Mouse (Mus musculus) kidney, embryonic 15.5 days (tissue): Measurements from ENCODE around the gene Zfp36. TPM values are rescaled to one million over a fixed set of nuclear protein-coding genes. Genes with fewer than 3 reads are reported as not detected.

Experiments used
- ATAC-seq: fragments of 200-750 bp; cut with Nextera tagmentation; replicated peaks from 2 replicates; pipeline ENCODE4 v1.8.0; 2017; ENCODE audit warnings: moderate TSS enrichment; ENCODE audit not compliant: low FRiP score
- H3K27ac ChIP-seq: fragments of 300-500 bp; sonication (generic); 2 replicates; pipeline ENCODE4 v1.5.1; 2015; ENCODE audit warnings: mild to moderate bottlenecking, inconsistent platforms
- H3K27me3 ChIP-seq: fragments of 300-500 bp; sonication (generic); 2 replicates; pipeline ENCODE4 v1.6.1; 2015; ENCODE audit warnings: inconsistent platforms
- H3K36me3 ChIP-seq: fragments of 300-500 bp; sonication (generic); 2 replicates; pipeline ENCODE4 v1.6.1; 2015; ENCODE audit warnings: inconsistent platforms
- H3K4me1 ChIP-seq: fragments of 300-500 bp; sonication (generic); 2 replicates; pipeline ENCODE4 v1.6.1; 2015; ENCODE audit warnings: inconsistent platforms
- H3K4me2 ChIP-seq: fragments of 300-500 bp; sonication (generic); 2 replicates; pipeline ENCODE4 v1.6.1; 2015; ENCODE audit warnings: moderate library complexity, mild to moderate bottlenecking, inconsistent platforms
- H3K4me3 ChIP-seq: fragments of 300-500 bp; sonication (generic); replicated peaks from 2 replicates; pipeline ENCODE4 v1.5.1; 2015; ENCODE audit warnings: mild to moderate bottlenecking, inconsistent platforms
- H3K9ac ChIP-seq: fragments of 300-500 bp; sonication (generic); 2 replicates; pipeline ENCODE4 v1.6.1; 2015; ENCODE audit warnings: mild to moderate bottlenecking, inconsistent platforms
- H3K9me3 ChIP-seq: fragments of 300-500 bp; sonication (generic); replicated peaks from 2 replicates; pipeline ENCODE4 v1.6.1; 2016; ENCODE audit warnings: inconsistent platforms
- WGBS: fragments of 180-500 bp; shearing (Covaris S2); methylation state at CpG from one replicate; pipeline ENCODE4 v1.1.7; 2015; ENCODE audit warnings: mixed read lengths; 5-methylcytosine and 5-hydroxymethylcytosine counted together
- polyA plus RNA-seq: library from polyadenylated mRNA; unstranded; fragments of >200 nt; fragmentation: Nextera tagmentation; extraction: Ambion mirVana; gene quantifications from 2 replicates; pipeline ENCODE4 v1.2.1, GENCODE M21; 2015

Zfp36 gene
- polyA plus RNA-seq: 16.2 TPM in 2 replicates

DNA sequence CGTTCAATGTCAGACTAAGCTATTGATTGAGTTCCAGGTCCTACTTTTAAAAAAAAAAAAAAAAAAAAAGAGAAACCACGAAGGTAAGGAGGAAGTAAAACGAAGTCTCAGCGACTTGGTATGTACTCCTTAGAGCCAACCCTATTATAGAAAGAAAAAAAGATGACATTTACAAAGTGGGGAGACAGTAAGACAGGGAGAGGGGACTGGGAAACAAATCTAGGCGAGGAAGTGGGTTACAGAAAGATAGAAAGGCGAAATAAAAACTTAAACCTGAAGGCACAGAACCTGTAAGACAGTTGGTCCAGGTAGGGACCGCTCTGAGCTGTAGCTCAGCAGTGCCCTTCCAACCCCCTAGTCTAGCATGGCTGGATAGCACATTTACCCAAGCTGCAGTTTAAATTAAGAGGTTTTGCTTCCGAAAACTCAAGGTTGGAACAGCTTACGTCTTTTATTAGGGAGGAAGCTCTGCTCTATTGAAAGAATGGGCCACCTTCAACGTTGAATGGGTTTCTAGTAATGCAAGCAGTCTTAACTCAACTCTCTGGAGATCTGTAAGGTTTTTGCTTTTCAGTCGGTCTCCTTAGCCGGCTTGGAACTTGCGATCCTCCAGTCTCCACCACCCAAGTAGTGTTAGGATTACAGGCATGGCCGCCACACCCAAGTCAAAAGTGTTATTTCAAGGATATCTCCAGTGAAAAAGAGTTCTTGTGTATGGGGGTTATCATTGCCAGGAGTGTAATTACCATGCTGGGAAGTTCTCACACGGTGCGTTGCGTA lies at the start of gene Zfp36:
Gene Zfp36, minus strand, starts transcription at position 17 of the 780 bp plus-strand sequence.
- peaks cover 9% of the 10 kb centered on the region; the same call in 1 of the 2 replicates for H3K36me3 ChIP-seq
- H3K27me3 ChIP-seq: no peaks in the 10 kb centered on the region
- H3K4me1 ChIP-seq: peaks cover 77% of the 10 kb centered on the region
- peak within 1 kb of the TSS; percentile 88 for H3K4me2 ChIP-seq
- peak within 1 kb of the TSS; percentile 75 for H3K4me3 ChIP-seq
- peak within 1 kb of the TSS; percentile 100 for H3K27ac ChIP-seq
- H3K9ac ChIP-seq: peak within 1 kb of the TSS; percentile 89
- no peak for ATAC-seq
- WGBS: 54% methylated on average over 17 of the region's 17 CpGs
- no peaks in the 10 kb centered on the region for H3K9me3 ChIP-seq

DNA sequence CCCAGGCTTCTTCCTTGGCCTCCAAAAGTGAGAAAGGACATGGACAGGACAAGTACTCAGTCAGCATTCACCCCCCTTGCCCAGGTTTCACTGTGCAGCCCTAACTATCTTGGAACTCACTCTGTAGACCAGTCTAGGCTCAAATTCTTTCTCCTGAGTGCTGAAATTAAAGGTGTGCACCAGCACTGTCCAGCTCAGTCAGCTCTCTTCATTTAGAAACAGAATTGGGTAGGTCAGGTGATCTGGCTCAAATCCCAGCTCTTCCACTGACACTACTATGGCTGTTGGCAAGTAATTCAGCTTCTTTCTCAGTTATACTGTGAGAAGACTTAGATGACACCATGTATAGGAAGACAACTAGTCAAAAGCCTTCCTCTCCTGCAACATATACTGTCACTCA lies 47.7 kb upstream of the Zfp36 start:
- Histone ChIP-seq H3K27me3 (no peaks in the 10 kb centered on the region), H3K36me3 (peaks cover 54% of the 10 kb centered on the region), H3K9me3 (no peaks in the 10 kb centered on the region), H3K4me1 (peaks cover 5% of the 10 kb centered on the region; the same call in 1 of the 2 replicates), H3K4me3 (no peak overlapping the region), H3K27ac (no peak overlapping the region), H3K9ac (no peak overlapping the region), H3K4me2 (no peak overlapping the region)
- ATAC-seq: no peak

DNA sequence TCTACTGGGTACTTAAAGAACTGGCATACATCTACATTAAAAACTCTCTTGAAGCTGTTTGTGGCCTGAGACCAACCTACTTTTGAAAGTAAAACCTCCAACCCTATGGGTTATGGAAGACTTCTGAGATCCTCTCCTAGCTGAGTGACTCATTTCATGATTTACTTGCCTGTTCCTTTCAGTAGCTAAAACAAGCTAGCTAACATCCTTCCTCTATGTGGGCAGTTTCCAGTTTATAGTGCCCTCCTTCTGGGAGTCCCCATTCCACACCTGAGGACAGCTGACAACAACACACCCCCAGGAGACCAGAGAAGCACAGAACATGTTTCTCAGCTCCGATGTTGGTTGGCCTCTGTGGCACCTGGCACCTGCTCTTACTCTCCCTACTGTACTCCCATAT lies 43.0 kb upstream of the Zfp36 start:
- Histone ChIP-seq H3K27ac (no peak overlapping the region), H3K4me1 (0 out of 2 replicates have a peak, but pooled peaks cover 4% of the 10 kb centered on the region), H3K36me3 (peaks cover 76% of the 10 kb centered on the region), H3K4me3 (no peak overlapping the region), H3K4me2 (no peak overlapping the region), H3K9me3 (no peaks in the 10 kb centered on the region), H3K9ac (no peak overlapping the region), H3K27me3 (no peaks in the 10 kb centered on the region)
- WGBS: 92% methylated on average over 1 of the region's 1 CpGs
- no peak for ATAC-seq

DNA sequence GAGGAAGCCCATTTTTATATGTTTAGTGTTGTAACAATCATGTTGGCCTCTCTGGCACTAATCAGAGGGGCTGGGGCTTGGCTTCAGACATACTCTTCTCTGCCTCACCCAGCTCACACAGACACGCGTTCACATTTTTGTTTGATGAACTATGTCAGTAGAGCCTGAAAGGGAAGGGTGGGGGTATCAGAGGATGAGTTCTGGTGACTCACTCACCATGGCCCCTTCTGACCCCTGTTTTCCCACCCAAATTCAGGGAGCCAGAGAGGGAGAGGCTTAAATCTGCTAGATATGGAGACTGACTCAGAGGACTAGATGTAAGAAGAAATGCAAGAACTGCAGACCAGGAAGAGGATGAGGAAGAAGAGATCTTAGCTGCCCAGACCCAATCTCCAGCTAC lies 39.4 kb upstream of the Zfp36 start:
- ATAC-seq: no peak
- Histone ChIP-seq H3K36me3 (peaks cover 98% of the 10 kb centered on the region), H3K4me2 (no peak overlapping the region), H3K27me3 (no peaks in the 10 kb centered on the region), H3K9me3 (no peaks in the 10 kb centered on the region), H3K4me3 (no peak overlapping the region), H3K4me1 (0 out of 2 replicates have a peak, but pooled peaks cover 4% of the 10 kb centered on the region), H3K27ac (no peak overlapping the region), H3K9ac (no peak overlapping the region)
- 100% methylated on average over 2 of the region's 2 CpGs for WGBS

DNA sequence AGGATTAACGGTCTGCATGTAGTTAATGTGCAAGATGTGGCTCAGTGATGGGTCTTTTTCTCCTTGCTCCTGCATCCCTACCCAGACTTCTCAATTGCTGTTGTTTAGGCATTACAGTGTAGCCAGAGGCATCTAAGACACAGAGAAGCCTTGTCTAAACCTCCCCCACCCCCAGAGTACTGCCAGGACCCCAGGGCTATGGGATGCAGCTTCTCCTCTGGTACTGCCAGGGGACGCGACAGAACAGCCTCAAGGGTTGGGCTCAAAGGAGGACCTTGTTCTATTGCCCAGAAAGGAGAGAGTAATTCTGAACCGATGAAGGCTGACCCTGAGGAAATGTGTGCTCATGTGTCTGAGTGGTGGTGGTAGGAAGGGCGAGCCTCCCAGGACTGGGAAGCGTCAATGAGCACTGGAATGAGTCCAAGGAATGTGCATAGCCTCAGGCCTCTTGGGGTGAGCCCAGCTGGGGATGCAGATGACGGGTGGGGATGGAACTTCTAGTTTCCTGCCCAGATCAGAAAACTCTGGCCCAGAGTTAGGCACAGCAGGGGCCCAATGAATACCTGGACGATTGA lies 38.1 kb upstream of the Zfp36 start:
- Histone ChIP-seq H3K9ac (no peak overlapping the region), H3K27me3 (no peaks in the 10 kb centered on the region), H3K36me3 (peaks cover 98% of the 10 kb centered on the region), H3K4me1 (0 out of 2 replicates have a peak, but pooled peaks cover 4% of the 10 kb centered on the region), H3K27ac (no peak overlapping the region), H3K9me3 (no peaks in the 10 kb centered on the region), H3K4me2 (no peak overlapping the region), H3K4me3 (no peak overlapping the region)
- ATAC-seq: no peak
- 74% methylated on average over 8 of the region's 8 CpGs for WGBS

DNA sequence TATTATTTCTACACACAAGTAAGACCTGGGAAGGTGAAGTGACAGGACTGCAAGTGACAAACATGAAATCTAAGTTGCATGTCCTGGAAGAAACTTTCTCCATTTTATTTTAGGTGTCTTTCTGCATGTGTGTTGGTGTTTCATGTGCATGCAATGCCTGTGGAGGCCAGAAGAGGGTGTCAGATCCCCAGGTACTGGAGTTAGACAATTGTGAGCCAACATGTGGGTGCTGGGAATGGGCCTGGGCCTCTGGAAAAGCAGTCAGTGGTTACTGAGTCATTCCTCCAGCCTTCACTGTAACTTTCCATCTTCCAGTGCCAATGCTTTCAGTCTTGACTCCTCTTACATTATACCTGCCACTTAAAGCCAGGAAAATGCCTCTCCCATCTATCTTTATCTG lies 37.3 kb upstream of the Zfp36 start:
- H3K9ac ChIP-seq: no peak overlapping the region
- H3K4me1 ChIP-seq: 0 out of 2 replicates have a peak, but pooled peaks cover 4% of the 10 kb centered on the region
- H3K27ac ChIP-seq: no peak overlapping the region
- H3K4me2 ChIP-seq: no peak overlapping the region
- H3K36me3 ChIP-seq: peaks cover 98% of the 10 kb centered on the region
- no peak overlapping the region for H3K4me3 ChIP-seq
- no peaks in the 10 kb centered on the region for H3K27me3 ChIP-seq
- H3K9me3 ChIP-seq: no peaks in the 10 kb centered on the region
- no peak for ATAC-seq

DNA sequence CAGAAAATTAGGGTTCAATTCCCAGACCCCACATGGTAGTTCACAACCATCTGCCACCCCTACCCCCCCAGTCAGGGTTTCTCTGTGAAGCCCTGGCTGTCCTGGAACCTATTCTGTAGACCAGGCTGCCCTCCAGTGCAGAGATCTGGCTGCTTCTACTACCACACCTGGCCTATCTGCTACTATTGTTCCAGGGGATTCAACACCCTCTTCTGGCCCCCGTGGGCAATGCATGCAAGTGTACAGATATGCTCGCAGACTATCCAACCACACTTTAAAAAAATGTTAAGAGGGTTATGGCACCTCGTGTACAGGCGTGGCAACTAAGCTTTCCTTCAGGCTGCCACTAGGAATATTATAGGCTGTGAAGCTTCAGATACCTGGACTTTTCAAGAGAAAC lies 32.8 kb upstream of the Zfp36 start:
- H3K9ac ChIP-seq: no peak overlapping the region
- WGBS: 90% methylated on average over 4 of the region's 4 CpGs
- H3K27ac ChIP-seq: no peak overlapping the region
- no peak for ATAC-seq
- H3K27me3 ChIP-seq: no peaks in the 10 kb centered on the region
- no peak overlapping the region for H3K4me3 ChIP-seq
- H3K4me1 ChIP-seq: no peaks in the 10 kb centered on the region
- no peak overlapping the region for H3K4me2 ChIP-seq
- peaks cover 98% of the 10 kb centered on the region for H3K36me3 ChIP-seq
- no peaks in the 10 kb centered on the region for H3K9me3 ChIP-seq

DNA sequence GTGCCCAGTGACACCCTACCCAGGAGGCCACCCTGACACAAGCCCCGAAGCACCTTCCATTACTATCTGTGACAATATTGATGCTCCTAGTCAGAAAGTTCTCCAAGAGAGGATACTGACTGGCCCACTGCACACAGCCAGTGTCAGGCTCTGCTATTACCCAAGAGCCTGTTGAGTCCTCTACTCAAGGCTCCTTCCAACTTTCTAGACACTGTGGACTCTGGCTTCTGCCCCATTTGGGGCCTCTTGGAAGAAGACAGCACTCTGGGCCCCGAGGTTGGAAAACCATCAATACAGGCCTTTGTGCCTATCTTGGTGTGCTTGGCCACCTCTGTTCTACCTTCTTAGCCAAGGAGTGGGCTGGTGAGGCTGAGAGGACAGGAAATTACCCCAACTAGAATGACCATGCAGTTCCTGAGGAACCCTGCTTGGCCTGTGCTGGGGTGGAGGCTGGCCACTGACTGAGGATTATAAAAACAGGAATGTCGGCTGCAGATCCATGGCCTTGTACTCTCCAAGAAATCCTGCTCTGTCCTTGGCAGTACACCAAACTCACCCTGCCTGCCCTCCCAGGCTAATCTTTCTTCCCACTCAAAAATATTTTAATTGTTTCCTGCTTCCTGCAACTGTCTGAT lies 30.9 kb upstream of the Zfp36 start:
- Histone ChIP-seq H3K9ac (no peak overlapping the region), H3K4me1 (no peaks in the 10 kb centered on the region), H3K27ac (no peak overlapping the region), H3K4me3 (no peak overlapping the region), H3K36me3 (peaks cover 99% of the 10 kb centered on the region), H3K4me2 (no peak overlapping the region), H3K9me3 (no peaks in the 10 kb centered on the region), H3K27me3 (no peaks in the 10 kb centered on the region)
- 81% methylated on average over 3 of the region's 3 CpGs for WGBS
- no peak for ATAC-seq

DNA sequence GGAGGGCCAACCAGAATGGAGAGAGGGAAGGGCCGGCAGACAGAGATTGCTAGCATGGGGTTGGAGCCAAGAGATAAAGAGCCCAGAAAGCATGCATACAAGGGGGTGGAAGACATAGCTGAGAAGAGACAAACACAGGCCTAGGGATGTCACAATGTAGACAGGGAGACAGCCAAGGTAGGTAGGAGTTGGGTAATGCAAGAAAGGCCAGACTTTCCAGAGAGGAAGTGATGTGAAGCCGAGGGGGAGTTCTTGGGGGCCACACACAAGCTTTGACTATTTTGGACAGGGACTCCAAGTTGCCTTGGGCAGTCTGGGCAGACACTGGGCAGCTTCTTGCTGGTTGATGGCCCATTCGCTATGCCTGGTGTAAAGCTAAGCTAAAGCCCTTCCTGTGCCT lies 21.9 kb upstream of the Zfp36 start:
- 74% methylated on average over 3 of the region's 3 CpGs for WGBS
- Histone ChIP-seq H3K9ac (no peak overlapping the region), H3K9me3 (no peaks in the 10 kb centered on the region), H3K4me2 (no peak overlapping the region), H3K4me1 (no peaks in the 10 kb centered on the region), H3K27ac (no peak overlapping the region), H3K27me3 (no peaks in the 10 kb centered on the region), H3K4me3 (no peak overlapping the region), H3K36me3 (peaks cover 97% of the 10 kb centered on the region)
- ATAC-seq: no peak

DNA sequence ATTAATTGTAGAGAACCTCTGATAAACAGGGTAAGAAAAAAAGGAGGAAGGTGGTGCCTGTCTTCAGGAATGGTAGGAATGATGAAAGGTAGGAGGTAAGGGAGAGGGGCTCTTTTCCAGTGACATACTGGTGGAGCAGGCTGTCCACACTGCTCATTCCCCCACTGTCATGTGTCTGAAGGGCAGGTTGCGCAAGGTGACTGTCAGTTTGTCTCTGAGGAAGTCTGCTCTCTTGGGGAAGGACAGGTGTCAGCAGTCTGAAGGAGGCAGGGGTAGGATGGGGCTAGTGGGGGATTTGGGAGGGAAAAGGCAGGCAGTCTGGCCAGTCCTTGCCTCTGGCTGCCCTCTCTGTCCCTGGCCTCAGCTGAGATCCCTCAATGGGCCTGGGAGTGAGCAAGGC lies 21.0 kb upstream of the Zfp36 start:
- no peak overlapping the region for H3K27ac ChIP-seq
- H3K4me3 ChIP-seq: no peak overlapping the region
- no peak overlapping the region for H3K9ac ChIP-seq
- H3K27me3 ChIP-seq: no peaks in the 10 kb centered on the region
- peaks cover 97% of the 10 kb centered on the region for H3K36me3 ChIP-seq
- no peaks in the 10 kb centered on the region for H3K4me1 ChIP-seq
- WGBS: 100% methylated on average over 1 of the region's 1 CpGs
- no peaks in the 10 kb centered on the region for H3K9me3 ChIP-seq
- H3K4me2 ChIP-seq: no peak overlapping the region
- ATAC-seq: no peak; the same call in 1 of the 2 replicates

DNA sequence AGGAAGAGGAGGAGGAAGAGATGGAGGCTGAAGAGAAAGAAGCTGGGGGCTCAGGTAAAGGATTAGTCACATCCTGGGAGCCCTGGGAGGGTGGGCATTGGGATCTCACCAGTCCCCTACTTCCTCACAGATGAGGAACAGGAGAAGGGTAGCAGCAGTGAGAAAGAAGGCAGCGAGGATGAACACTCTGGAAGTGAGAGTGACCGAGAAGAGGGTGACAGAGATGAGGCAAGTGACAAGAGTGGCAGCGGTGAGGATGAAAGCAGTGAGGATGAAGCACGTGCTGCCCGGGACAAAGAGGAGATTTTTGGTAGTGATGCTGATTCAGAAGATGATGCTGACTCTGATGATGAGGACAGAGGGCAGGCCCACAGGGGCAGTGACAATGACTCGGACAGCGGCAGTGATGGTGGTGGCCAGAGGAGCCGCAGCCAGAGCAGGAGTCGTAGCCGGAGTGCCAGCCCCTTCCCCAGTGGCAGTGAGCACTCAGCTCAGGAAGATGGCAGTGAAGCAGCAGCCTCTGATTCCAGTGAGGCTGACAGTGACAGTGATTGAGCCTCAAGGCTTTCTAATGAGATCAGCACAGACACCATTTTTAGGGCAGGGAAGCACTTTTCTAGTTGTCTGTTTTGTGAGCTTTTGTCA lies 18.8 kb upstream of the Zfp36 start:
- H3K27me3 ChIP-seq: no peaks in the 10 kb centered on the region
- H3K4me1 ChIP-seq: peaks cover 4% of the 10 kb centered on the region
- no peaks in the 10 kb centered on the region for H3K9me3 ChIP-seq
- WGBS: 91% methylated on average over 10 of the region's 10 CpGs
- ATAC-seq: no peak
- peaks cover 92% of the 10 kb centered on the region for H3K36me3 ChIP-seq
- H3K9ac ChIP-seq: no peak overlapping the region
- no peak overlapping the region for H3K4me2 ChIP-seq
- no peak overlapping the region for H3K4me3 ChIP-seq
- no peak overlapping the region for H3K27ac ChIP-seq

DNA sequence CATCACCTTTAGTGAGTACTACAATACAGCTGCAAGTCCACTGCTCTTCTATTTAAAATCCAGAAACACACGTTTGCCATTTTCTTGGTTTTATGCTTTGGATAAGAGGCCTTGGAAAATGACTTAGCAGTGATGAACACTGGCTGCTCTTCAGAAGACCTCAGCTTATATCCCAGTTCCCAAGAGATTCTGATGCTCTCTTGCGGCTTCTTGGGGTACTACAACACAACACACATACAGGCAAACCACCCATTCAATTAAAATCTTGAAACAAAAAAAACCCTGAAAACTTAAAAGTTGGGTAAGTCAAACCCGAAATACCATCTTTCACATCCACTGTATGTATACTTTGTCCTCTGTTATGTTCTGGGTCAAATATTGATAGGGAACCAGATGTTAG lies 17.9 kb upstream of the Zfp36 start:
- no peaks in the 10 kb centered on the region for H3K9me3 ChIP-seq
- peaks cover 84% of the 10 kb centered on the region for H3K36me3 ChIP-seq
- no peak for ATAC-seq
- 70% methylated on average over 3 of the region's 3 CpGs for WGBS
- peaks cover 10% of the 10 kb centered on the region for H3K4me1 ChIP-seq
- no peak overlapping the region for H3K27ac ChIP-seq
- no peak overlapping the region for H3K4me3 ChIP-seq
- H3K27me3 ChIP-seq: no peaks in the 10 kb centered on the region
- H3K9ac ChIP-seq: no peak overlapping the region
- no peak overlapping the region for H3K4me2 ChIP-seq
